In the genomic region with DNA sequence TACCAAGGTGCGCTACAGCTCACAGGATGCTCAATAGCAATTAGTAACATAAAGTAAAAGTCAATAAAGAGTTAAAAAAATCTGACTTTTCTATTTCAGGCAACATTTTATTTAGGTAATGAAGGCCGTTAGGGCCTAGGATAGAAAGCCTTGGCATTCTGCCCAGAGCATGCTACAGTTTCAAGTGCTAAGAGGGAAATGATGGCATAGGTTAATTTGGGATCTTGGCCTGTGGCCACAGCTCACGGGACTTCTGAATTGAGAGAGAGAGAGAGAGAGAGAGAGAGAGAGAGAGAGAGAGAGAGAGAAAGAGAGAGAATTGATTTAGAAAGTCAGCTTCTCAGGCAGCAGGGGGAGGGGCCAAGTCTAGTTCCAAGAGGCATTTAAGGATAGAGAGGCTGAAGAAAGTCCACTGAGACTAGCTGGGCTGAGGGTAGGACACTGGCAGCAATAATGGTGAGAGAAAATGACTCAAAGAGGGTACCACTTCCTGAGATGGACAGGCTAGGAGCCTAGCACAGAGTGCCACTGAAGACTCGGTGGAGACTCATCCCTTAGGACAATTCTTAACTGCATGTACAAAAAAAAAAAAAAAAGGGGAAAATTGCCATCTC, we compare ENCODE assay signal across 8 mouse cellular contexts. TPM values are rescaled to one million over a fixed set of nuclear protein-coding genes. Genes with fewer than 3 reads are reported as not detected.
DNase-seq lines count a peak whose midpoint lies in the region; ATAC-seq and TF ChIP-seq lines count a peak whose summit lies in the region.
"Had no signal": no experiment of that assay in that cellular context is flagged by ENCODE, and none has a peak within 500 bp of the region (broad histone marks: within the 10 kb centered on the region; RNA-seq: fewer than 3 reads in every experiment).

No protein-coding gene starts in this region.

- no peak for TF ChIP-seq CTCF in kidney, postnatal 0 days (IDR thresholded peaks at IDR 0.05; ENCODE audit: low read depth)

- H3K4me1 ChIP-seq in midbrain, embryonic 12.5 days: no peaks in the 10 kb centered on the region; the same call in none of the 2 replicates
- H3K4me1 ChIP-seq in midbrain, embryonic 13.5 days (replicated peaks): peaks cover 12% of the 10 kb centered on the region
- H3K4me1 ChIP-seq in heart, embryonic 12.5 days (replicated peaks): peaks cover 30% of the 10 kb centered on the region
- H3K4me1 ChIP-seq in kidney, postnatal 0 days (replicated peaks; ENCODE audit: insufficient read depth, low read length): no peaks in the 10 kb centered on the region

- no peak overlapping the region for H3K4me2 ChIP-seq in midbrain, embryonic 12.5 days (replicated peaks)
- H3K4me2 ChIP-seq in midbrain, embryonic 13.5 days (replicated peaks): no peak overlapping the region
- peak overlapping the region; percentile 30; the same call in 1 of the 2 replicates for H3K4me2 ChIP-seq in heart, embryonic 12.5 days
- no peak overlapping the region for H3K4me2 ChIP-seq in kidney, postnatal 0 days (ENCODE audit: low read length)

- peak; percentile 71 for DNase-seq in brain, adult 2 months (ENCODE audit: low read depth, low spot score)
- peak; percentile 85 for DNase-seq in kidney, postnatal 0 days (ENCODE audit: low spot score)
- peak; percentile 34 for DNase-seq in ovary, postnatal 14 days (ENCODE audit: low spot score)
- DNase-seq in thymus, adult 18-20 months: no peak

- no peak overlapping the region for H3K4me3 ChIP-seq in midbrain, embryonic 12.5 days
- no peak overlapping the region for H3K4me3 ChIP-seq in midbrain, embryonic 13.5 days (replicated peaks)
- H3K4me3 ChIP-seq in heart, embryonic 12.5 days: no peak overlapping the region
- no peak overlapping the region for H3K4me3 ChIP-seq in kidney, postnatal 0 days (replicated peaks; ENCODE audit: low read depth, low read length)

- H3K9ac ChIP-seq in midbrain, embryonic 12.5 days (replicated peaks): 0 out of 2 replicates have a peak overlapping the region, but pooled peaks have one; percentile 2
- H3K9ac ChIP-seq in midbrain, embryonic 13.5 days (replicated peaks): no peak overlapping the region
- no peak overlapping the region for H3K9ac ChIP-seq in heart, embryonic 12.5 days
- no peak overlapping the region for H3K9ac ChIP-seq in kidney, postnatal 0 days (ENCODE audit: low read depth, low read length)
- H3K9ac ChIP-seq: liver, embryonic 14.5 days had no signal

- 63% methylated on average over 4 of the region's 4 CpGs for WGBS in midbrain, embryonic 12.5 days
- 50% methylated on average over 4 of the region's 4 CpGs for WGBS in midbrain, embryonic 13.5 days
- WGBS in heart, embryonic 12.5 days: 38% methylated on average over 4 of the region's 4 CpGs
- WGBS in kidney, postnatal 0 days: 24% methylated on average over 4 of the region's 4 CpGs

- no peaks in the 10 kb centered on the region for H3K27me3 ChIP-seq in midbrain, embryonic 12.5 days
- no peaks in the 10 kb centered on the region for H3K27me3 ChIP-seq in midbrain, embryonic 13.5 days
- H3K27me3 ChIP-seq in heart, embryonic 12.5 days (replicated peaks): no peaks in the 10 kb centered on the region
- H3K27me3 ChIP-seq in kidney, postnatal 0 days (ENCODE audit: insufficient read depth, low read length): no peaks in the 10 kb centered on the region

- H3K27ac ChIP-seq in midbrain, embryonic 12.5 days (replicated peaks): no peak overlapping the region
- H3K27ac ChIP-seq in midbrain, embryonic 13.5 days: no peak overlapping the region
- H3K27ac ChIP-seq in heart, embryonic 12.5 days (ENCODE audit: poor library complexity, severe bottlenecking): peak overlapping the region; percentile 88
- no peak overlapping the region for H3K27ac ChIP-seq in kidney, postnatal 0 days
- H3K27ac ChIP-seq: liver, embryonic 14.5 days had no signal

- no peak for ATAC-seq in midbrain, embryonic 12.5 days (ENCODE audit: low FRiP score, low read depth)
- ATAC-seq in midbrain, embryonic 13.5 days: no peak
- ATAC-seq in heart, embryonic 12.5 days (ENCODE audit: insufficient number of reproducible peaks, low FRiP score): peak; percentile 85
- no peak for ATAC-seq in kidney, postnatal 0 days (replicated peaks; ENCODE audit: low FRiP score, low read depth)

- H3K9me3 ChIP-seq in midbrain, embryonic 12.5 days: no peaks in the 10 kb centered on the region
- H3K9me3 ChIP-seq in midbrain, embryonic 13.5 days: no peaks in the 10 kb centered on the region
- H3K9me3 ChIP-seq in heart, embryonic 12.5 days (replicated peaks): no peaks in the 10 kb centered on the region
- H3K9me3 ChIP-seq in kidney, postnatal 0 days (replicated peaks; ENCODE audit: low read length): no peaks in the 10 kb centered on the region; the same call in 1 of the 2 replicates

- H3K36me3 ChIP-seq in midbrain, embryonic 12.5 days: no peaks in the 10 kb centered on the region
- no peaks in the 10 kb centered on the region for H3K36me3 ChIP-seq in midbrain, embryonic 13.5 days
- no peaks in the 10 kb centered on the region for H3K36me3 ChIP-seq in heart, embryonic 12.5 days
- no peaks in the 10 kb centered on the region for H3K36me3 ChIP-seq in kidney, postnatal 0 days (ENCODE audit: insufficient read depth, low read length)

RNA-seq across cellular contexts. Expression of gene Klf14, which starts 52.6 kb away (rescaled TPM):
- polyA plus RNA-seq in midbrain, embryonic 12.5 days (2016; fragmentation: Nextera tagmentation; extraction: Ambion mirVana): 0.42 and 0.45 TPM in 2 replicates
- 0.23 TPM in 1 of 2 replicates, not detected in the other for polyA plus RNA-seq in midbrain, embryonic 13.5 days (2015; fragmentation: Nextera tagmentation; extraction: Ambion mirVana)
- 2.3 and 2.7 TPM in 2 replicates for polyA plus RNA-seq in heart, embryonic 12.5 days (2016; fragmentation: Nextera tagmentation; extraction: Ambion mirVana)
- 2.4 and 3.0 TPM in 2 replicates for polyA plus RNA-seq in kidney, postnatal 0 days (2015; fragmentation: Nextera tagmentation; extraction: Ambion mirVana)

Comparison
In these comparisons a context has a peak if more than half of its experiments do, and no peak if none do; other contexts are left out.
1. DNase-seq: peak in brain, adult 2 months (single experiment), kidney, postnatal 0 days (single experiment) and ovary, postnatal 14 days (single experiment); none in thymus, adult 18-20 months (0 of 2).